Mouse (Mus musculus) gastrocnemius, postnatal 10 days (tissue): ENCODE data around the gene Ttc27. TPM values are rescaled to one million over a fixed set of nuclear protein-coding genes. Genes with fewer than 3 reads are reported as not detected.
A peak's percentile ranks its signal among the peaks of the same experiment; 100 is the strongest.
"Not testable (repeated sequence)": the region's sequence is repeated elsewhere in the genome, so short reads cannot be mapped to it uniquely, and the experiment has no call there.

Experiments
- DNase-seq: peaks from one replicate; pipeline ENCODE4 v3.0.0; 2021; ENCODE audit warnings: mixed read lengths
- long read RNA-seq, 2 experiments: library from polyadenylated mRNA; stranded (forward); transcript quantifications; one replicate each; pipeline ENCODE4 v2.0.0; 2021
- total RNA-seq, 2 experiments: library from RNA; stranded (reverse); gene quantifications; 2 replicates each; pipeline ENCODE4 v1.2.3; 2021

The Ttc27 gene
- 10 to 100 TPM in 1 of 2 experiments, 1 to 10 TPM in 1; 8.3 to 11.2 TPM for total RNA-seq
- long read RNA-seq, experiment 1, transcript Ttc27-201 (20 exons, 2,838 nt), result major isoform, 5 of 9 reads
- long read RNA-seq, experiment 1, partial matches to known transcripts, result 0 of 9 reads
- long read RNA-seq, experiment 1, other reads (novel, unspliced or antisense), result 3 of 9 reads
- long read RNA-seq, experiment 2, transcript Ttc27-201 (20 exons, 2,838 nt), result major isoform, 6 of 9 reads
- long read RNA-seq, experiment 2, partial matches to known transcripts, result 1 of 9 reads
- long read RNA-seq, experiment 2, other reads (novel, unspliced or antisense), result 0 of 9 reads

DNA sequence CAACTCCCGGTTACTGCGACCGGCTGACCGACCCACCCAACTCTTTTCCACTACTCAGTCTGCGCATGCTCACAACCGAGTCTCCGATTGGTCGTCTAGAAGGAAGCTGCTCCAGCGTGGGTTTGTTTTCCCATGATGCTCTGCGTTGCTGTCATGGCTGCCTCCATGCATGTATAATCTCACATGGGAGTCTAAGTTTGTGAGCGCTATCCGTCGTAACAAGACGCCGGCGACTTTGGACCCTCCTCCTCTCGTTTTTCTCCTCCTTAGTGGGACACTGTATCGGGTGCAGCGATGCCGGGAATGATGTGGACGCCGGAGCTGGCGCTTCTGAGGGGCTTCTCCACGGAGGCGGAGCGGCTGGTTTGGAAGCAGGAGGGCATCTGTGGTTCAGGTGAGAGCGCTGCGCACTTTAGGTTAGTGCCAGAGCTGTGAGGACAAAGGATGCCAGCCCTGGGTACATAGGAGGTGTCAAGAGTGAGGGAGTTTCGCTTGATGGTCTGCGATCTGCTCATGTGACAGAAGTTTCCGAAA is at the start of gene Ttc27:
Ttc27 (plus strand) TSS at position 115 of the 534 bp plus-strand sequence.
- DNase-seq, result peak; percentile 97

DNA sequence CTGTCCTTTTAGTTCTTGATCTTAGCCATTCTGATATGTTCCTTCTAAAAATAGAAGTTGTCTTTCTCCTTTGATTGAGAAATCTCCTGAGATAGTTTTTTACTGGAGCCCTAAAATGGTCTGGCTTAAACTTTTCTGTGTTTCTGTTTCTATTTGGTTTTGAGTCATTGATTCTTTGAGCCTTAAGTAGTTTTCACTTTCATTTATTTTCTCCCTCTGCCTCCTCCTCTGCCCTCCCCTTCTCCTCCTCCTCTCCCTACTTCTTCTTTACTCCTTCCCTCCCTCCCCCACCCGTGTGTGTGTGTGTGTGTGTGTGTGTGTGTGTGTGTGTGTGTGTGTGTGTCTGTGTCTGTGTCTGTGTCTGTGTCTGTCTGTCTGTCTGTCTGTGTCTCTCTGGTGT is 49.5 kb upstream of the Ttc27 start:
- no peak for DNase-seq

DNA sequence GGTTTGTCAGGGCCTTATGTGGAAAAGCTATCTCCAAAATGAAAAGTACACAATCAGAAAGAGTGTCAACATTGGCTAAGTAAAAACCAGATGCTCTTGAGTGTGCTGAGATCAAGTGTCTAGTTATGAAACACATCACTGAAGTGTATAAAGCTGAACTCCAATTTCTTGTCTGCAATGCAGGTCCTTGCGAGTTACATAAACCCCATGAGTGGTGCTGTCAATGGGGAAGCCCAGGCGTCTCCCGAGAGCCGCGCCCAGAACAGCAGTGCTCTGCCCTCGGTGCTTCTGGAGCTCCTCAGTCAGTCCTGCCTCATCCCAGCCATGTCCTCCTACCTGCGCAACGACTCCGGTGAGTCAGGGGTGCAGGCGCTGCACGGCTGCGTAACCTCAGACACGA is 47.5 kb upstream of the Ttc27 start:
- DNase-seq, result no peak

DNA sequence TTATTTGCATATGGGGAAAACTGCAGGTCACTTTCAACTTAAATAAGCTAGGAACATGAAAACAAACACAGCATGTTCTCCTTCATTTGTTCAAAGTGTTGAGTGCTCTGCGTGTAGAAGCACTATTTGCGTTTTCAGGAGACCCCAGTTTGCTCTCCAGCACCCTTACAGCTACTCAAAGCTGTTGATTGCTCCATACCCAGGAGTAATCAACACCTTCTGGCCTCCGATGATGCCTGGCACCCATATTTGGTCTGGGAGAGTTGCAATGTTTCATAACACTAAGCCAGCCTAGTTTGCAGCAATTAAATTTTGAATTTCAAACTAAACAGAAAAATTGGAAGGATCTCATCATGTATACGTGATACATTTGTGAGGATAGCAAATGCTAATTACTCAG is 45.1 kb upstream of the Ttc27 start:
- DNase-seq, result no peak

DNA sequence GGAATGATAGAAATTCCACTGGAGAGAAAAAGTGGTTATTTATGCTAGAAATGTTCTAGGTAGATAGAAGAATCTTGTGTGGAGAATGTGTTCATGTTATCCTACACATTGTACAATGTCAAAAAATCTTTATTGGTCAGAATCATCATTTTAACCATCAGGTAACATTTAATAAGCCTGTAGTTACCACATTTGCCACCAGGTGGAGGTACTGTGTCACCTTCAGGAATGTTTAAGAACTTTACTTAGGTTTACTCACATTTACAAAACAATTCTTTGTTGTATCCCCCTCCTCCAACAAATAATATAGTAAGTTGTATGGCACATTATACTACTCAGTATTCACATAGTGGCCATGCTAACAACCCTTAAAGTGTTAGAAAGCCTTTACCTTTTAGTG is 44.3 kb upstream of the Ttc27 start:
- no peak for DNase-seq

DNA sequence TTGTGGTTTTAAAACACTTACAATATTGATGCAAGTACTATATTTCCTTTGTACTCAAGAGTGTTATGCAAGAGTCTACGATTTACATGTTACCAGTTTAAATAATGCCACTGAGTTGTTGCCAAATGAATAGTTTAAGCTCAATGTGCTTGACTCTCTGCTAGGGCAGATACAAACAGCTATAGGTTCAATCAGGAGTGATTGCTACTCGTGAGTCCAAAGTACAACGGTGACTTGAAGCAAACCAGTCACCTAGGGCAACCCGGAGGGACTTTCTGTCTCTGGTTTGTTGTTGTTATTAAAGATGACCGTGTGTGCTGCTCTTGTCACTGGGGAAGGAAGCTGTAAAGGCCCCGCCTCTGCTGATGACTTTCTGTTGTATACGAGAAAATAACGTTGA is 39.5 kb upstream of the Ttc27 start:
- no peak for DNase-seq

DNA sequence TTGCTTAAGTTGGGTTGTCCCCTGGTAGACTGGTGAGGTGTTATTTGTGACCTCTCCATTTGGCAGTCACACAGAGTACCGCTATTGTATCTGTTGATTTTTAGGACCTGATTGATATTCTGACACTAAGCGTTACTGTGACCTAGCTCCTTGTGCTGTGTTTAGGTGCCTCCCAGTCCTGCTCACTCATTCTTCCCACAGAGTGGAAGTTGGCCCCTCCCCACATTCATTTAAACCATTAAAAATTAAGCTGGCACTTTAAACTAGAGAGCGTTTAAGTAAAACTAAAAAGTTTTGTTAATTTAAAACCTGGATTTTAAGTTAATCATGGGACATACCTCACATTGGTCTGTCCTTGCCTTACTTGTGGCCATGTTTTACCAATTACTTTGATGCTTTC is 32.6 kb upstream of the Ttc27 start:
- DNase-seq, result no peak

DNA sequence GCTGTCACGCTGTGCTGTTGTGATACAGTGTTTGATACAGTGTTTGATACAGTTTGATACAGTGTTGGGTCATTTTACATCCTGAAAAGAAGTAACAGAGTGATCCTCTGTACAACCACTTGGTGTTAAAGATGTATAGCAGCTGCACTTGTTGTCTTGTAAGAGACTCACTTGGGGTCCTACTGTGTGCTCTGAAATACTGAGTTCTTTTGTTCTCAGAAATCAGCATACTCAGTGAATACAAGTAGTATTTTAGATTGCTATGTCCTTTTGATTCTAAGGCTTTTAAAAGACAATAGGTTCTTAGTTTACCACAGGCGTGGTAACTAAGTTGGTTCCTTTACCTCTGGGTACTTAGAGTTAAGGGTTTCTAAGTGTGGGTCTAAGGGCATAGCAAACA is 29.0 kb upstream of the Ttc27 start:
- no peak for DNase-seq

DNA sequence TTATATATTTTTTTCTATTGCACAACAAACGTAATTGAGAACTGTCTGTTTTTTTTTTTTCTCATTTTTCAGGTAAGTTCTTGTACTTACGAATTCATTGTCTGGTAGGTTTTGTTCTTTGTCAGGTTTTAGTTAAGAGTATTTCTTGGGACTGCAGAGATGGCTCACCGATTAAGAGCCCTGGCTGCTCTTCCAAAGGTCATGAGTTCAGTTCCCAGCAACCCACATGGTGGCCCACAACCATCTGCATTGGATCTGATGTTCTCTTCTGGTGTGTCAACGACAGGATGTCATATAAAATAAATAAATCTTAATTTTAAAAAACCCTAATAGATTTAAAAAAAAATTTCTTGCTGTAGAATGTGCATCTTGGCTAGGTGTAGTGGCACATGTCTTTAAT is 28.1 kb upstream of the Ttc27 start:
- no peak for DNase-seq

DNA sequence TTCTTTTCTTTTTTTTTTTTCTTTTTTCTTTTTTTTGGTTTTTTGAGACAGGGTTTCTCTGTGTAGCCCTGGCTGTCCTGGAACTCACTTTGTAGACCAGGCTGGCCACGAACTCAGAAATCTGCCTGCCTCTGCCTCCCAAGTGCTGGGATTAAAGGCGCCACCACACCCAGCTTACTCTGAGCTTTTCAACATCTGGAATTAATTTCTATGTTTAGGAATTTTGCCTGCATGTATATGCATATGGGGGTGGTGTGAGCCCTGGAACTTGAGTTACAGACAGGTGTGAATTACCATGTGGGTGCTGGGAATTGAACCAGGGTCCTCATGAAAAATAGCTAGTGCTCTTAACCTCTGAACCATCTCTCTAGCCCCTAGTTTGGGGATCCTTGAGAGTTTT is 15.9 kb upstream of the Ttc27 start:
- not testable (repeated sequence) for DNase-seq

DNA sequence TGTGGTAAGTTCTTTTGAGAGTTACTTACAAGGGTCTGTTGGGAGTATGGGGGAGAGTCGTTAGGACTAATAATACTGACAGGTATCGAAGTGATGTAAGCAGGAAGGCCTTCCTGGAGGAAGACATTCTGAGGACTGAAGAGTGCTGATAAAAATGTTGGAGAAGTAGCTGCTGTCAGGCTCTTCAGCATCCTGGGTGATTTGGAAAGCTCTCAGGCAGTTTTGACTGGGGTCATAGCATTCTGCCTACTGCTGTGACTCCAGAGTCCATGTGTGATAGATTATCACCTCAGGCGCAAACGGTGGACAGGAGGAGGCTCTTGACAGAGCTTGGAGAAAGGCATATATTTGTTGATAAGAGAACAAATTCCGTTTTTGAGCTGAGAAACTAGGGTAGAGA is 12.1 kb upstream of the Ttc27 start:
- DNase-seq, result no peak

DNA sequence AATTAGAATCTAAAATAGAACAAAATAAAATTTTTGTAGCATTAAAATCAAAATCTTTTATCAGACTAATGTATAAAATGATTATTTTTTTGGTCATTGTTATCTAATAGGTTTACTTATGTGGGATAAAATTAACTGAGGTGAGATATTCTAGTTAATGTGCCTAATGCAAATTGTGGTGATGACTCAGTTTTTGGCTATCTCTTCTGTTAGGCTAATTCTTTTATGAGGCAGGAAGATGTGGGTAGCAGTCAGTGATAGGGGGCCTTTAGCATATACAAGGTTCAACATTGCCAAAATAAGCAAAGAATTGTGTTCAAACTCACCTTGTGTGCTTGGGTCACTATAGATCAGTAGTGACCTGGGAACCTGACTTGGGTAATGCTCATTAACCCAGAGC is 10.9 kb upstream of the Ttc27 start:
- no peak for DNase-seq

DNA sequence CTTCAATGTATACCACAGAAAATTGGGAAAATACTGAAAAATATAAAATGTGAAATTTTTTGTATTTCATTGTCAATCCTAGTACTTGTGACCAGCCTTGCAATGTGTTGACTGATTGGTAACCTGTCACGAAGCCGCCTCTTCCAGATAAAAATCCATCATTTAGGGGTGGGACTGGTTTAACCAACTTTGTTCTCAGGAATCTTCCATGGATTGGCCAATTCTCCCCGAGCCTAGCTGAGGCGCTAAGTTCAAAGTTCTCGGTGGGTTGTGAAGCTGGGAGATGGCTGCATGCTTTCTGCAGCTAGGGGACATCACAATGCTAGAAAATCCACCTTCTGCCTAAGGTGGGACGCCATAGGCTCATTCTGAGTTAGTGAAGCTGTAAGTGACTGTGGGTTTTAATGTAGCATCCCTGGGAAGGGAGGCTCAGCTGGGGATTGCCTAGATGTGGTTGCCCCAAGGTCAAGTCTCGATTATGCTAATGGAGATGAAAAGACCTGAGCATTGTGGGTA is 9.8 kb upstream of the Ttc27 start:
- no peak for DNase-seq

DNA sequence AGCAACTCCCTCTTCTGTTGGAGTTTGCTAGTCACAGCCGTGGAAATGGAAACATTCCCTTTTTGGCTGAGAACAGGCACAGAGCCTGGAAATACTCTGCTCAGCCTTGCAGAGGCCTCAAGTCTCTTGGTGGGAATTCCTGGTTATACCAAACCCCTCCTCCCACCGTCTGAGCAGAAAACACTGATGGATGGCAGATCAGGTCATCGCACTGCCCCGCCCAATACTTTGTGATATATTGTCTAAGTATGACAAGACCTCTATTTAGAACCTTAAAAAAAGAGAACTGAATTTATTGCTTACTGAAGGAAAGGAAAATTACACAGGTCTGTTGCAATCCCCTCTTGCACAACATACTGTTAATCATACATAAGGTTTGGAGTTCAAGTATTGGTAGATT is 6.8 kb upstream of the Ttc27 start:
- no peak for DNase-seq

DNA sequence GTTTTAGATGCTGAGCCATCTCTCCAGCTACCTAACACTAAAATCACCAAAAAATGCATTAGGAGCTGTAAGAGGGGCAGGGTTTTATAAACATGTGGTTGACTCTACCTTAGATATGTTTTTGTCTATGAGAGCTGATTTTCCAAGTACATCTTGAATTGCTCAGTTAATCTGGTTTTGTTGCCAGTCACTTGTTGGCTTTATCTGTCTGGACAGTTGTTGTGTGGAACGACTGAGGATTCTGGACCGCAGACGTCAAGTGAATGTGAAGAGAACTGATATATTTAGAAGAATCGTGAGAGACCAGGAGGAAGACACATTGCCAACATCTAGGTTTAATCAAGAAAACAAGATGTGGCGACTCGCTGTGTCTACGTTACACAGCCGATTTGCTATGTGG is 5.9 kb upstream of the Ttc27 start:
- no peak for DNase-seq

DNA sequence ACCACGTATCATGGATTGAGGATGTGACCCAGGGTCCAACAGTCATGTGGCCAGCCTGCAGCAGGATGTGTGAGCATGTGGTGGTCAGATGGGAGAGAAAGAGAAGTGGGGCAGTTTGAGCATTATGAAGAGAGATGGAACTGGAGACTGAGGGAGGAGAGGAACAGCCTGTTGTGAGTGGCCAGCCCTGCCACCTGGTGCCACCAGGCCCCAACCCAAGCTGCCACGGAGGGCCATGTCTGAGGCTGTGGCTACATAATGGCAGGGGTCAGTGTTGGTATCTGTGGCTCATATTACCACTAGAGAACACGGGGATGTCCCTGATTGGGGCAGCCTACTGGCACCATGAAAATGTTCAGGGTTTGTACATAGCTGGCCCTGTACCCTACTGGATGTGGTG is 2.4 kb upstream of the Ttc27 start:
- DNase-seq, result no peak

DNA sequence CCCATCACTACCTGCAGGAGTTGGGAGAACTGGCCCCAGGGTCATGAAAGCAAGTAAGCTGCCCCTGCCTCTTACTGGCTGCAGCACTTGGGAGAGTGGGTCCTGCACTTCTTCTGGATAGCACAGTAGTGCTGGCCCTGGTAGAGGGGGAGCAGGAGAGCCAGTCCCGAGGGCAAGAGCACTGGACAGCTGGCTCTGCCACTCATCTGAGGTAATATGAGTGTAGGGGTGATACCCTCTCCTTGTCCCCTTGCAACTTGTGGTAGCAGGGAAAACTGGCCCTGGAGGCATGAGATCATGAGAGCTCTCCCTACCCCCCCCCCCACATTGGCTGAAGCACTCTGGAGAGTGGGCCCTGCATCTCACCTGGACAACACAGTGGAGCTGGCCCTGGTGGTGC is 1.8 kb upstream of the Ttc27 start:
- no peak for DNase-seq

DNA sequence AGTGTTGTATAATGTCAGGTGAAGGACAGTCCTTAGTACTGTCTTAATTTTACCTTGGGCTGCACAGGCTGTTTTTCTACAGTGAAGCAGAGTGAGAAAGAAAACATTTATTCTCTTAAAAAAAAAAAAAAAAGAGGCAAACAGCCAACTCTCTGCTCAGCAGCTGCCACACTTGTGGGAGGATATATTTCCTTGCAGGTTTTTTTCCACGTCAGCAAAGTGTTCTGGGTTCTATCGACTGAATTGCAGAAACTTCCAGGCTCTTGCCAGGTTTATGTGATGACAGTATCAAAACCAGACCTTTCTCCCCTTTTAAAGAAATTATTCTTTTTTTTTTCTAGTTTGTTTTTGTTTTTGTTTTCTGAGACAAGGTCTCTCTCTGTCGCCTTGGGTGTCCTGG is 889 bp upstream of the Ttc27 start:
- no peak for DNase-seq

DNA sequence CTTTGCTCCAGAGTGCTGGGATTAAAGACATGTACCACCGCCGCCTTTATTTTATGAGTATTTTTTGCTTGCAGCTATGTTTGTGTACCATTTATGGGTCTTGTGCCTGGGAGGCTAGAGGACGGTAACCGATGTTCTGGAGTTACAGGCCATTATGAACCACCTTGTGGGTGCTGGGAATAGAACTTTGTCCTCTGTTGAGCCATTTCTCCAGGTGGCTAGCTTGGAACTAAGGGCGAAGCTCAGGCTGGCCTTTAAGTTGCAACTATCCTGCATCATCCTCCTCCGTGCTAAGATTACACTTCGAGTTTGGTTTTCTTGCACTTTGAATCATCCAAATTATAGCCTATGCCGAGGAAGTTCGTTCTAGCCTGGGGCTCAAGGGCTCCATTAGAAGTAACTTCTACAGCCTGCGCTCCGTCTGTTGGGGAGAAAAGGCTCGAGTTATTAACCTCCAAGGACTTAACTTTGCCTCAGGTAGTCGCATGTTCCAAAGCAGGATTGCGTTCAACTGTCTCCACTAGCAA is 378 bp upstream of the Ttc27 start:
- no peak for DNase-seq

DNA sequence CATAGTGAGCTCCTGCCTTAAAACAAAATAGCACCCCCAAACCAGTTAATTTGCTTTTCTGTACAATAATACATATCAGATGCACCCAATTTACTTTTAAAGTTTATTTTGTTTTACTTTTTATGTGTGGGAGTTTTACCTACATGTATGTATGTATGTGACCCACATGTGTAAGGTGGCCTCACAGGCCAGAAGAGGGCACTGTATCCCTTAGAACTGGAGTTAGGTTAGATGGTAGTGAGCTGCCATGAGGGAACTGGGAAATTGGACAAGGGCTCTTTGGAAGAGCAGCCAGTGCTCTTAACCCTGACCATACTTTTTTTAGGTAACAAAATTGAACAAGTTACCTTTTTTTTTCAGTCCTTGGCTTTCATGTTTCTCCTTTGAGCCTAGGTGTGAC is 15.3 kb downstream of the Ttc27 start:
- no peak for DNase-seq

DNA sequence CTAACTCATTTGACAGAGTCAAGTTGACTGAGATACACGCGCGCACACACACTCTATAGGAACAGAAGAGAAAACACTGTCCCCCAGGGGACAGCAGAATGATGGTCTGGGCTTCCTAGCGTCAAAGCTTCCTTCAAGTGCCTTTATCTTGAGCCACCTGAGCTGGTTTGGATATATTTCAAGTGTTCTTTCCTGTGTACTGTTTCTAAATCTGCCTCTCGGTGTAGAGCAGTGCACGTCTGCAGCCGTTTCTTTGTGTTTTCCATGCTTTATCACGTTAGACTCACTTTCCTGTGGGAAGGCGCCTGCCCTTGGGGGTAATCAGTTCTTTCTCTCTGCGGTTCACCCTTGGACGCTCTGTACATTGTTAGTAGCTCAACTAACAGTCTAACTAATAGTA is 17.9 kb downstream of the Ttc27 start:
- DNase-seq, result no peak

DNA sequence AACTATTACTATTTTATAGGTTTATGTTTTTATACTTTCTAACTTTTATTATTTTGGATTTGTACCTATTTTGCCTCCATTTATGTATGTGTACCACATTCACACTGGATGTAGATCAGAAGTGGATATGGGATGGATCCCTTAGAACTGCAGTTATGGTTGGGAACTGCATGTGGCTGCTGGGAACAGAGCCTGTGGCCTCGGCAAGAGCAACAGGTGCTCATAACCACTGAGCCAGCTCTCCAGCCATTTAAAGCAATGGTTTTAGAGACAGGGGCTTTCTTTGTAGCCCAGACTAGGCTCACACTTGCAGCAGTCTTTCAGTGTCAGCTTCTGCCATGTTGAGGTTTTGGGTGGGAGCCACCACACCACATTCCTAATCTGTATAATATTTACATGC is 32.1 kb downstream of the Ttc27 start:
- no peak for DNase-seq

DNA sequence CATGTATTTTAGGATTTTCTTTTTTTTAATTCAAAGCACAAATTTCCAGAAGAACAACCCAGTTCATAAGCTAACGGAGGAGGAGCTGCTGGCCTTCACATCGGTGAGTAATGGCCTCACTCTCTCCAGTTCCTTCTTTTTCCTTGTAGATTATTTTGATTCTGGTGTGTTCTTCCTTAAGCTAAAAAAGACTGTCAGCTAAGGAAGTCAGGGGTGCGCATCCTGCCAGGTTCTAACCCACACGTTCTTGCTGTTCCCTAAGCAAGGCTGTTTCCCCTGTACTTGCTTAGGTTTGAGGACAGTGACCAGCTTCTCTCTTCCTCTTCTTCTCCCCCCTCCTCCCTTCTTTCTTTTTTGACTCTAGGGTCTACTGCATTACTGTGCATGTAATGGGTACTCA is 33.5 kb downstream of the Ttc27 start:
- DNase-seq, result no peak

DNA sequence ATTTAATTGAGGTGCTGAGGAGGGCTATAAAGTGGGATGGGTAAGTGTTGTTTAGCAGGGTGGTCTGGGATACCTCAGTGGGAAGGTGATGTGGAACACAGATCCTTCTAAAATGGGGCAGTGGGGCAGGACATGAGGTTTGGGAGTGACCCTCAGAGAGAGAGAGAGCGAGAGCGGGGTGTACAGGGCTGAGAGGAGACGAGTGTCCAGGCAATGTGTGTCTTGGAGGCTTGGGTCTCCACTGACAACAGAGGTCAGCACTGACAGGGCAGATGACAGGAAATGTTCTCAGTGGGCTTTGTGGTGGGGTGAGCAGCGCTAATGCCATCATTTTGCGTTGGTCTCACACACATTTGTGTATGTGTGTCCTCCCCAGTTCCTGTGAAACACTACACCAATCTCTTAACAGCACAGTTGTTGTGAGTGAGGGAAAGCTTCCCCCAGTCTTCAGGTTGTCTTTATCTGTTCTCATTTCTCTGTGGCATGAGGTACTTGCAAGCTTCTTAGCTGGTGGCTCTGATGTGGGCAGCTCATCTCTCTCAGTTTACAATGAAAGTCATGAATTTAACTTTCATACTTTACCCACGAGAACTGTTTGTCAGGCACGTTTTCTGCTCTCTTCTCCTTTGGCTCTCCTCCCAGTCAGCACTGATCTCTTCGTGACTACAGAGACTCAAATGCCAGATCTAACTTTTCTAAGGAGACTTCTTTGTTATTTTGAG is 35.5 kb downstream of the Ttc27 start:
- DNase-seq, result no peak
